Mouse (Mus musculus) midbrain, embryonic 11.5 days (tissue): Measurements from ENCODE around the gene Usp6nl. TPM values are rescaled to one million over a fixed set of nuclear protein-coding genes. Genes with fewer than 3 reads are reported as not detected.

Experiments used
- ATAC-seq: fragments of 200-750 bp; cut with Nextera tagmentation; 2 replicates; pipeline ENCODE4 v1.8.0; 2017; ENCODE audit warnings: moderate TSS enrichment, moderate library complexity; ENCODE audit not compliant: low FRiP score
- DNase-seq: peaks from one replicate; pipeline ENCODE4 v3.0.0; 2015; ENCODE audit warnings: low spot score; ENCODE audit errors: missing footprints
- H3K27ac ChIP-seq: fragments of 300-500 bp; sonication (generic); 2 replicates; pipeline ENCODE4 v1.5.1; 2014; ENCODE audit warnings: low read depth, low read length
- H3K27me3 ChIP-seq: fragments of 300-500 bp; sonication (generic); 2 replicates; pipeline ENCODE4 v1.6.1; 2014; ENCODE audit warnings: mild to moderate bottlenecking, low read length, moderate library complexity, mixed read lengths; ENCODE audit not compliant: control insufficient read depth, insufficient read depth
- H3K36me3 ChIP-seq: fragments of 300-500 bp; sonication (generic); 2 replicates; pipeline ENCODE4 v1.6.1; 2014; ENCODE audit warnings: mild to moderate bottlenecking, low read length, moderate library complexity, mixed read lengths; ENCODE audit not compliant: control insufficient read depth, insufficient read depth
- H3K4me1 ChIP-seq: fragments of 300-500 bp; sonication (generic); 2 replicates; pipeline ENCODE4 v1.6.1; 2014; ENCODE audit warnings: low read length; ENCODE audit not compliant: control insufficient read depth, insufficient read depth
- H3K4me2 ChIP-seq: fragments of 300-500 bp; sonication (generic); 2 replicates; pipeline ENCODE4 v1.6.1; 2014; ENCODE audit warnings: mild to moderate bottlenecking, moderate library complexity
- H3K4me3 ChIP-seq: fragments of 300-500 bp; sonication (generic); 2 replicates; pipeline ENCODE4 v1.5.1; 2014; ENCODE audit warnings: low read depth, low read length
- H3K9ac ChIP-seq: fragments of 300-500 bp; sonication (generic); 2 replicates; pipeline ENCODE4 v1.6.1; 2014; ENCODE audit warnings: low read length
- H3K9me3 ChIP-seq: fragments of 300-500 bp; sonication (generic); 2 replicates; pipeline ENCODE4 v1.6.1; 2016; ENCODE audit warnings: low read length; ENCODE audit not compliant: control insufficient read depth
- WGBS: fragments of 180-500 bp; shearing (Covaris S2); extraction: QIAGEN DNeasy Blood & Tissue Kit; methylation state at CpG from one replicate; pipeline ENCODE4 v1.1.7; 2014; 5-methylcytosine and 5-hydroxymethylcytosine counted together
- polyA plus RNA-seq: library from polyadenylated mRNA; unstranded; fragments of >200 nt; fragmentation: Nextera tagmentation; extraction: Ambion mirVana; gene quantifications from 2 replicates; pipeline ENCODE4 v1.2.1, GENCODE M21; 2014

Usp6nl gene
- polyA plus RNA-seq, 1 experiment from 2014 or later: 18.2 TPM

DNA sequence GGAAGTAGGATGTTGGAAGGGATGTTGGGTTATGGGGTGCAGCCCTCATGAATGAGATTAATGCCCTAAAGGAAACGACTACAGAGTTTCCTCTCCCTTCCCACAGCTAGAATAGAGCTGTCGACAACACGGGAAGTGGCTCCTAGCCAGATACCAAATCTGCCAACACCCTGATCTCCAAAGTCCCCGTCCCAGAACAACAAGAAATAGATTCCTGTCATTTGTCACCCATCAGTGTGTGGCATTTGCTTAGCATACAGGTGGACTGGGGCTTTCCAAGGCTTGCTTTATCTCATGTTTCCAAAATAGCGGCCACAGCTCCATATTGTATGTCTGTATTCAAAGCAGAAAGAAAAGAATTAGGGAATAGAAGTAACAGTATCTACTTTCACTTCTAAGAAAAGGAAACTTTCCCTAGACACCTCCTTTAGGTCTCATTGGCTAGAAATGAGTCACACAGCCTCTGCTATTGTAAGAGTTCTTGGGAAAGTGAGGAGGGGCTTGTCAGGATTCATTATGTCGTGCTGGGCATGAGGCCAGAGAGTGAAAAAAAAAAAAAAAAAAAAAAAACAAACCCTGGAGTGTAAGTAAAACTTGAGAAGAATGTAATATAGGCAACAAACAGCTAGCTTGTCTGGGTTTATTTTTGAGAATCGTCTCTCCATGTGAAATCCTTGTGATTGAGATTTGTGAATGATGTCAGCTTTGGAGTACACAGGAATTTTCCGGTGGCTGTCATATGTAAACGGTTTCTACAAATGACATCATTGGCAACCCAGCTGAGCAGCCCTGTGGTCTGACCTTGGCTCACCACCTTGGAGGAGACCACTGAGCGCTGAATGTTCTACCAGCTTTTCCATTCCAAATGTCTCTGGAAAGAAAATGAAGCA lies 141.6 kb downstream of the Usp6nl start:
- ATAC-seq: peak; percentile 63; the same call in 1 of the 2 replicates
- no peaks in the 10 kb centered on the region for H3K36me3 ChIP-seq
- no peak overlapping the region for H3K9ac ChIP-seq
- peak; percentile 85 for DNase-seq
- H3K4me2 ChIP-seq: no peak overlapping the region
- 77% methylated on average over 10 of the region's 10 CpGs for WGBS
- no peak overlapping the region for H3K27ac ChIP-seq
- H3K4me3 ChIP-seq: no peak overlapping the region
- no peaks in the 10 kb centered on the region for H3K9me3 ChIP-seq
- no peaks in the 10 kb centered on the region for H3K27me3 ChIP-seq
- H3K4me1 ChIP-seq: no peaks in the 10 kb centered on the region

DNA sequence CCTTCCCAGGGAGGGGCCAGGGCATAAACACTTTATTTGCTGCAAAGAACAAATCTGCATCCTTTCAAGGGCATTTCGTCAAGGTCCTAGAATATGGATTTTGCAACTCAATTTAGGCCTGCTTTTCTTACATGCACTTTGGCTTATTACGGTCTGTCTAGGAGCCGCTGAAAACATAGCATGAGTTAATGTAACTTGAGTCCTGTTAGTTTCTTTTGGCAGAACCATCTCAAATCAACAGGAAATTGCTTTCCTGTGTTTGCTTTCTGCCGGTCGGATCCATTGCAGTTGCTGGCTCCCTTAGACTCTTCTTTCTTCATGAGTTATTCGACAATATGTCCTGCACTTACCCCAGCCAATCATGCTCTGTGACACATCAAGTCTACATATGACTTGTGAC lies 143.9 kb downstream of the Usp6nl start:
- Histone ChIP-seq H3K27ac (no peak overlapping the region), H3K4me2 (no peak overlapping the region), H3K4me1 (no peaks in the 10 kb centered on the region), H3K4me3 (no peak overlapping the region), H3K9ac (no peak overlapping the region), H3K36me3 (no peaks in the 10 kb centered on the region), H3K27me3 (no peaks in the 10 kb centered on the region), H3K9me3 (no peaks in the 10 kb centered on the region)
- WGBS: 92% methylated on average over 6 of the region's 6 CpGs
- peak; percentile 26 for DNase-seq
- no peak for ATAC-seq

- Histone ChIP-seq H3K27ac (no peak overlapping the region), H3K4me2 (no peak overlapping the region), H3K9me3 (no peaks in the 10 kb centered on the region), H3K4me1 (no peaks in the 10 kb centered on the region), H3K36me3 (no peaks in the 10 kb centered on the region), H3K4me3 (no peak overlapping the region), H3K9ac (no peak overlapping the region), H3K27me3 (no peaks in the 10 kb centered on the region)
- WGBS: 95% methylated on average over 3 of the region's 3 CpGs
- ATAC-seq: no peak
- peak; percentile 75 for DNase-seq
Measured at GRCm38 (mm10) chr2:6467318-6467717, 144.9 kb downstream of the Usp6nl start.

DNA sequence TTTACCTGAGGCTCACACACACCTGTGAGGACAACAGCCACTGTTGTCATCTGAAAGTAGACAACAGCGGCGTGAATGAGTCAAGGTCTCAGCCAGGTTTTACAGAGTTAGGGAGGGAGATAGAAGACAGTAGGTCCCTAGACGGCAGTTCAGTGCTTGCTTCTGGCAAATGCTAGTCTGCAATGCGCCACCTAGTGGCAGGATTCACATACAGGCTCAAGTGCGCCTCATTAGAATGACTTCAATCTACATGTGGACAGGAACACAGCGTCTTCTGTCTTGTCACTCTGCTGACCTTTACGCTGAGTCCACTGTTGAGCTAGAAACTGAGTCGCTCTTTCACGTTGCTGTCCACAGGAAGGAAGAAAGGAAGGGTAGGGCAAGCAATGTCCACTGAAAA lies 146.7 kb downstream of the Usp6nl start:
- 39% methylated on average over 9 of the region's 9 CpGs for WGBS
- no peak overlapping the region for H3K9ac ChIP-seq
- ATAC-seq (0 out of 2 replicates have a peak, but pooled peaks have one; percentile 31), DNase-seq (peak; percentile 94)
- H3K4me3 ChIP-seq: no peak overlapping the region
- H3K4me2 ChIP-seq: no peak overlapping the region
- no peaks in the 10 kb centered on the region for H3K4me1 ChIP-seq
- no peaks in the 10 kb centered on the region for H3K27me3 ChIP-seq
- no peaks in the 10 kb centered on the region for H3K9me3 ChIP-seq
- no peaks in the 10 kb centered on the region for H3K36me3 ChIP-seq
- no peak overlapping the region for H3K27ac ChIP-seq

DNA sequence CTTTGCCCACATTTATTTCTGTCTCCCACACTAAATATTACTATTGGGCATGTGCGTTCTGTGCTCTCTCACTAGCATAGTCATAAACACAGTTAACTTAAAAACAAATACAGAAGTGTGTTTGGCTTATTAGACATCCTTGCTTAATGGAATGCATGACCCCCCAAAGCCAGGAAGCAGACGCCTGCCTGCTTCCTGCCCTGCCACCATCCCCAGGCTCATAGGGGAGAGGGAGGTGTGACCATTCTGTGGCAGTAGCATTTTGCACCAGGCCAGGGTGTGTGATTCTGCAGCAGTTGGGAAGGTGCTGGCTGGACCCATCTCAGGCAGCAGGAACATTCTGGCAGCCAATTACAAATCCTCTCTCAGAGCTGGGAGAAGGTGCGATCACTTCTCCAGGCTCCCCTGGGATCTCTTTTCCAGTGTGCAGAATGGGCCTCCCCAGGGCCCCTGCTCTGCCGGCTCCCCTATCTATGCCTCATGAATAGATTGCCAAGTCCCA lies 148.7 kb downstream of the Usp6nl start:
- ATAC-seq: no peak

GRCm38 (mm10) chr2:6473829-6474228 lies 151.4 kb downstream of the Usp6nl start:
- no peak overlapping the region for H3K9ac ChIP-seq
- no peak overlapping the region for H3K4me2 ChIP-seq
- no peak overlapping the region for H3K27ac ChIP-seq
- no peaks in the 10 kb centered on the region for H3K36me3 ChIP-seq
- DNase-seq (peak; percentile 54), ATAC-seq (no peak)
- H3K9me3 ChIP-seq: no peaks in the 10 kb centered on the region
- WGBS: 69% methylated on average over 5 of the region's 5 CpGs
- no peaks in the 10 kb centered on the region for H3K27me3 ChIP-seq
- no peak overlapping the region for H3K4me3 ChIP-seq
- no peaks in the 10 kb centered on the region for H3K4me1 ChIP-seq

More for the DNA sequence above, 148.7 kb downstream of the Usp6nl start:
- Histone ChIP-seq H3K9ac (no peak overlapping the region), H3K4me3 (no peak overlapping the region), H3K4me1 (no peaks in the 10 kb centered on the region), H3K36me3 (no peaks in the 10 kb centered on the region), H3K4me2 (no peak overlapping the region), H3K9me3 (no peaks in the 10 kb centered on the region), H3K27ac (no peak overlapping the region), H3K27me3 (no peaks in the 10 kb centered on the region)
- peak; percentile 44 for DNase-seq
- WGBS: 74% methylated on average over 4 of the region's 4 CpGs

GRCm38 (mm10) chr2:6477884-6478283 lies 155.4 kb downstream of the Usp6nl start:
- 89% methylated on average over 4 of the region's 4 CpGs for WGBS
- Histone ChIP-seq H3K27me3 (no peaks in the 10 kb centered on the region), H3K36me3 (no peaks in the 10 kb centered on the region), H3K4me3 (no peak overlapping the region), H3K9me3 (no peaks in the 10 kb centered on the region), H3K4me1 (no peaks in the 10 kb centered on the region), H3K9ac (no peak overlapping the region), H3K4me2 (no peak overlapping the region), H3K27ac (no peak overlapping the region)
- ATAC-seq (no peak), DNase-seq (no peak)

- no peak for ATAC-seq
- Histone ChIP-seq H3K4me1 (peaks cover 3% of the 10 kb centered on the region; the same call in 1 of the 2 replicates), H3K27me3 (no peaks in the 10 kb centered on the region), H3K9me3 (no peaks in the 10 kb centered on the region), H3K4me3 (no peak overlapping the region), H3K4me2 (no peak overlapping the region), H3K27ac (no peak overlapping the region), H3K36me3 (no peaks in the 10 kb centered on the region), H3K9ac (no peak overlapping the region)
- WGBS: 81% methylated on average over 16 of the region's 16 CpGs
- no peak for DNase-seq
Measured at GRCm38 (mm10) chr2:6478361-6478965, 156.0 kb downstream of the Usp6nl start.

GRCm38 (mm10) chr2:6478966-6479391 lies 156.5 kb downstream of the Usp6nl start:
- H3K9ac ChIP-seq: no peak overlapping the region
- H3K9me3 ChIP-seq: no peaks in the 10 kb centered on the region
- ATAC-seq (no peak), DNase-seq (peak; percentile 81)
- 70% methylated on average over 13 of the region's 13 CpGs for WGBS
- H3K27me3 ChIP-seq: no peaks in the 10 kb centered on the region
- no peaks in the 10 kb centered on the region for H3K36me3 ChIP-seq
- H3K4me1 ChIP-seq: peaks cover 8% of the 10 kb centered on the region; the same call in 1 of the 2 replicates
- H3K27ac ChIP-seq: no peak overlapping the region
- no peak overlapping the region for H3K4me2 ChIP-seq
- no peak overlapping the region for H3K4me3 ChIP-seq
